Mouse (Mus musculus) left cerebral cortex, adult 18-20 months (tissue): ENCODE data around the gene Lnpk. TPM values are rescaled to one million over a fixed set of nuclear protein-coding genes. Genes with fewer than 3 reads are reported as not detected.

Experiments
- DNase-seq, 2 experiments: peaks; one replicate each; pipeline ENCODE4 v3.0.0; 2021 to 2022; ENCODE audit warnings: low spot score in 2 of 2, mixed read lengths in 1 of 2
- total RNA-seq, 2 experiments: library from RNA; stranded (reverse); gene quantifications; 2 replicates each; pipeline ENCODE4 v1.2.3; 2021

The Lnpk gene
- total RNA-seq, 2 experiments from 2014 or later = 67.4 to 78.8 TPM

DNA sequence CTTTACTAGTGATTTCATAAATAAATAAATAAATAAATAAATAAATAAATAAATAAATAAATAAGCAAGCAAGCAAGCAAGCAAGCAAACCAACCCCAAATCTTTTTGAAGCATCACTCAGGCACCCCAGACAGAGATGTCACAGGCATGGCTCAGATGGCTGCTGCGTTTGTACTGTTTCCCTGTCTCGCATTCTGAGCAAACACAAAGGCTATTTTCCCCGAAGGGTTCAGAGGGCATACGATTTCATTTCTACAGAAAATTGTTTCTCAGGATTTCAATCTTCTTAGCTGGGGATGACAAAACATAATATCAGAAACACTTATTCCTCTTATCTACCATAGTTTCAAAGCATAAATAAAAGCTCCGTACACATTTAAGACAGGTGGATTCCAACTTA, 81.4 kb downstream of the Lnpk start:
- DNase-seq = no peak

DNA sequence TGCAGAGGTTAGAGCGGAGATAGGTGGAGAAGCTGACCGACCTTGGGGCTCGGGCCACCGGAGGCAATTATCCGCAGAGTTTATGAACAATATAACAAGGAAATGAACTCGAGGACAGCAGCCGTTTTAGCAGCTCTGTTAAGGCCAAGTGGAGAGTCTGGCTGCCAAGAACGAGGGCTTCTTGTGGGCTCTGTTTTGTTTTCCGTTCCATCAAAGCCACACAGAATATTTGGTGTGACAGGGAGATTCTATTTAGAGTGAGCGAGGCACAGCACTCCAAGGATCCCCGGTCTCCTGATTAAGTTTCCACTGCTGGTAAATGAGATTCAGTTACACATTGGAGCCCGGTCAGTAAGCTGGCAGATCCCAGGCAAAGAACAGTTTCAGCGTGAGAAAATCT, 87.8 kb downstream of the Lnpk start:
- DNase-seq = no peak

DNA sequence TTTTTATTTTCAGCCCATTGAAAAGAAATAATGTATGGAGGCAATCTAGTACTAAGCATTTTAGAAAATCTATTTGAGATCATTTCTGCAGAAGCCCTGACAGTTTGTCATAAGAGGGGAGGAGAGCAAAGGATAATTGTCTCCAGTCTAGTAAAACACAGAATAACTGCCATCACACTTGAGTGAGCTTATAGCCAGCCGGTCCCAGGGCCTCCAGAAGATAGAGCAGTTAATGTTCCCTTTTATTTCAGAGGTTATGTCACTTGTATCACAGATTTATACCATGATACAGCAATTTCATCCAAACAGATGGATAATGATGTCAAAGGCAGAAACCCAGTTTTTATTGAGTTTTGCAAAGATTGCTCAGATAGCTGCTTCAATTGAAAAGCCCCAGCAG, 89.0 kb downstream of the Lnpk start:
- DNase-seq = no peak

DNA sequence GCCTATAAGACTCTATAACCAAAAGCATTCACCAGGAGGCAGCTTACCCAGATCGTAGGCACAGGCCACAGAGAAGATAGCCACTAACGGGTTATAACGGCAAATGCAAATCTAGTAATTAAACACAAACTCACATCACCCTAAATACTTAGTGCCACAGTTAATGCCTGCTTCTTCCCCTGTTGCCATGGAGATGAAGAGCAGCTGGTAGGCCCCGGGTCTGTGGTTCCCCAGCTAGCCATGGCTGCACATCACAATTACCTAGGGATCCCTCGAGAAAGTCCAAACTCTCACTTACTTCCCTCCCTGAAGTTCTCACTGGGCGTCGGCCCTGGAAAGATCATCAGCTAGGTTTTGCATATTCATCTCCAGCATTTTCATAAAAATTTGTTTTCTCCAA, 90.8 kb downstream of the Lnpk start:
- no peak for DNase-seq

DNA sequence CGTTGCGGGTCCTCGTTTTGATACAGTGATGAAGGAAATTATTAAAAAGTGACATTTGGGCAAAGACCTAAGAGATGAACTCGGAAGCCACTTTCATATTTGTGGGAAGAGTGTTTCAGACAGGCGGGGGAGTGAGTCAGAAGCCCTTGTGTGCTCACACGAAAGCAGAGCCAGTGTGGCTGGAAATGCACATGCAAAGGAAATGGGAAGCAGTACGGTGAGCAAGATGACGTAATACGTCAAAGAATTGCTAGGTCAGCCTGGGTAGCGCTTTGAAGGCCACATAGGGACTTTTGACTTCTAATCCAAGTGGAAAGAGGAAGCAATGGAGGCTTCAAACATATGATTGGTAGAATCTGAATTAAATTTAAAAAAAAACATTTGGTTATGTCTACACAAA, 96.6 kb downstream of the Lnpk start:
- DNase-seq = no peak

DNA sequence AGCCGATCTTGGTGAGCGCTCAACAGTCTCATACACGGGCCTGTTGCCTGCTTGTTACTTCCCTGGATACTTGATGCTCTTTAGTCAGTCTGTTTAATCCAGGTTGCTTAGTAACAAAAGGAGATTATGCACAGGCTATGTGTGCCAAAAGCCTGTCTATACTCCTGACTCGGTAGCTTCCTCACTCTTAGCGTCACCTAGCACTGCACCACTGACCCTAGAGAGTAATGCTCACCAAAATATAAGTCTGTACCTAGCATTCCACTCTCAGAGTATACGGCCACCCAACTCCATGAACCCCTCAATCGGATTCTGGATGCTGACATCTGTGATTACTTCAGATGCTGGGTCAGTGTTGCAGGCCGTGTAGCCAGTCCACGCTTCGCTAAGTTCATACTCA, 97.1 kb downstream of the Lnpk start:
- DNase-seq = no peak

Other genes starting within 250 kb of the Lnpk start
- gene Evx2, start 80.1 kb upstream of the Lnpk start, total RNA-seq = not detected
- gene Hoxd13, start 88.9 kb upstream of the Lnpk start, total RNA-seq = not detected
- gene Hoxd12, start 95.6 kb upstream of the Lnpk start, total RNA-seq = not detected
- not detected for gene Hoxd11, start 100.1 kb upstream of the Lnpk start, total RNA-seq
- not detected for gene Hoxd10, start 112.5 kb upstream of the Lnpk start, total RNA-seq
- gene Hoxd9, start 118.3 kb upstream of the Lnpk start, total RNA-seq = not detected
- not detected for gene Hoxd8, start 125.2 kb upstream of the Lnpk start, total RNA-seq
- not detected for gene Hoxd3, start 132.5 kb upstream of the Lnpk start, total RNA-seq
- not detected for gene Hoxd4, start 132.5 kb upstream of the Lnpk start, total RNA-seq
- not detected for gene Gm28230, start 147.3 kb upstream of the Lnpk start, total RNA-seq
- gene Hoxd1, start 183.5 kb upstream of the Lnpk start, total RNA-seq = not detected
- gene Mtx2, start 246.4 kb upstream of the Lnpk start, total RNA-seq = 10 to 100 TPM; 44.0 to 47.6 TPM